ENCODE assay signal across 9 mouse cellular contexts in the genomic region with DNA sequence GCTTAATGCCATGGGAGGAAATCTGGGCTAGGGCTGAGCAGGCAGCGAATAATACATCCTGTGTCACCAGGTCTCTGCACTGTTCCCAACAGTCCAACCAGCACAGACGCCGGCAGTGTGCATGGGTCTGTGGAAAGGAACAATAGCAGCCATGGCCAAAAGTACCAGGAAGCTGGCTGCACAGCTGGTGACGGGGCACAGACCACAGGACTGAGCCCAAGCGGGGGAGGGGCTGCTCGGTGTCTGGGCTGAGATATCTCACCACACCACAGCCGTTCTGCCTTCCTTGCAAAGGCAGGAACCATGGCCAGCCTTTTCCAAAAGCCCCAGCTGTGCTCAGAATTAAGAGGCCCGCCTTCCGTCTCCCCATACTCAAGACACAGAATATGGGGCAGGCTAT.
DNase-seq lines count a peak whose midpoint lies in the region; ATAC-seq and TF ChIP-seq lines count a peak whose summit lies in the region.
"Had no signal": no experiment of that assay in that cellular context is flagged by ENCODE, and none has a peak within 500 bp of the region (broad histone marks: within the 10 kb centered on the region; RNA-seq: fewer than 3 reads in every experiment).

No protein-coding gene starts in this region.

- H3ac ChIP-seq in C2C12 (ENCODE audit: control insufficient read depth, insufficient read length, low read depth) = no peak overlapping the region

- no peaks in the 10 kb centered on the region for H3K9me3 ChIP-seq in forebrain, embryonic 14.5 days (replicated peaks; ENCODE audit: control insufficient read depth, low read length)
- H3K9me3 ChIP-seq in hindbrain, embryonic 15.5 days = no peaks in the 10 kb centered on the region

- ATAC-seq in forebrain, embryonic 14.5 days = peak; percentile 38; the same call in 1 of the 2 replicates
- peak; percentile 82 for ATAC-seq in hindbrain, embryonic 15.5 days (ENCODE audit: low FRiP score, low read depth)

- peaks cover 4% of the 10 kb centered on the region for H3K36me3 ChIP-seq in C2C12 (ENCODE audit: control insufficient read depth, insufficient read depth)
- no peaks in the 10 kb centered on the region for H3K36me3 ChIP-seq in forebrain, embryonic 14.5 days (ENCODE audit: control insufficient read depth, insufficient read depth, low read length)
- no peaks in the 10 kb centered on the region for H3K36me3 ChIP-seq in hindbrain, embryonic 15.5 days
- no peaks in the 10 kb centered on the region for H3K36me3 ChIP-seq in small intestine, adult 2 months (ENCODE audit: control insufficient read depth, insufficient read depth, low read length)

- H3K4me3 ChIP-seq in C2C12 (ENCODE audit: insufficient read depth, poor library complexity, severe bottlenecking) = no peak overlapping the region
- no peak overlapping the region for H3K4me3 ChIP-seq in forebrain, embryonic 14.5 days (ENCODE audit: low read depth, low read length)
- H3K4me3 ChIP-seq in hindbrain, embryonic 15.5 days = no peak overlapping the region
- peak overlapping the region; percentile 6; the same call in 1 of the 2 replicates for H3K4me3 ChIP-seq in small intestine, adult 2 months (ENCODE audit: low read depth, low read length)
- H3K4me3 ChIP-seq: erythroblast, embryonic 14.5 days had no signal

- no peaks in the 10 kb centered on the region for H3K27me3 ChIP-seq in C2C12 (ENCODE audit: control insufficient read depth, insufficient read depth, insufficient read length)
- H3K27me3 ChIP-seq in forebrain, embryonic 14.5 days (replicated peaks; ENCODE audit: control insufficient read depth, insufficient read depth, low read length) = no peaks in the 10 kb centered on the region
- H3K27me3 ChIP-seq in hindbrain, embryonic 15.5 days = no peaks in the 10 kb centered on the region
- no peaks in the 10 kb centered on the region for H3K27me3 ChIP-seq in small intestine, adult 2 months (ENCODE audit: control insufficient read depth, insufficient read depth, low read length)

- H3K4me2 ChIP-seq in forebrain, embryonic 14.5 days (ENCODE audit: low read length) = no peak overlapping the region
- no peak overlapping the region for H3K4me2 ChIP-seq in hindbrain, embryonic 15.5 days

- peaks cover 7% of the 10 kb centered on the region for H3K79me3 ChIP-seq in C2C12 (ENCODE audit: low read depth)

- H3K79me2 ChIP-seq in C2C12 (ENCODE audit: control insufficient read depth, insufficient read depth) = peaks cover 45% of the 10 kb centered on the region

- no peak for TF ChIP-seq CTCF in C2C12 (IDR thresholded peaks at IDR 0.05; ENCODE audit: control insufficient read depth, insufficient read depth, insufficient read length)
- TF ChIP-seq CTCF in small intestine, adult 2 months (IDR thresholded peaks at IDR 0.05; ENCODE audit: extremely low read depth, insufficient read length, insufficient replicate concordance, low read depth, low read length) = no peak

- no peaks in the 10 kb centered on the region for H3K4me1 ChIP-seq in forebrain, embryonic 14.5 days (ENCODE audit: control insufficient read depth, insufficient read depth, low read length)
- peaks cover 8% of the 10 kb centered on the region; the same call in 1 of the 2 replicates for H3K4me1 ChIP-seq in hindbrain, embryonic 15.5 days (replicated peaks)
- peaks cover 20% of the 10 kb centered on the region for H3K4me1 ChIP-seq in small intestine, adult 2 months (ENCODE audit: control insufficient read depth, insufficient read depth, insufficient read length, low read length)

- peak; percentile 44 for DNase-seq in gastrocnemius, postnatal 10 days
- DNase-seq in gastrocnemius, adult 8-10 months (ENCODE audit: low spot score in 2 of 2) = no peak
- peak; percentile 13 for DNase-seq in forebrain, embryonic 14.5 days (ENCODE audit: low spot score)
- DNase-seq in lung, postnatal 10 days = peak; percentile 59
- no peak for DNase-seq in adrenal gland, adult 2 months

- no peak for TF ChIP-seq POLR2A in small intestine, adult 2 months (IDR thresholded peaks at IDR 0.05; ENCODE audit: low read depth, low read length)

- no peak overlapping the region for H3K27ac ChIP-seq in forebrain, embryonic 14.5 days (ENCODE audit: low read depth, low read length)
- H3K27ac ChIP-seq in hindbrain, embryonic 15.5 days (replicated peaks) = no peak overlapping the region
- H3K27ac ChIP-seq in small intestine, adult 2 months (ENCODE audit: insufficient read depth, low read depth, low read length) = no peak overlapping the region

- no peak overlapping the region for H3K9ac ChIP-seq in forebrain, embryonic 14.5 days (ENCODE audit: low read length)
- H3K9ac ChIP-seq in hindbrain, embryonic 15.5 days = no peak overlapping the region

- 27% methylated on average over 9 of the region's 9 CpGs for WGBS in forebrain, embryonic 14.5 days
- WGBS in hindbrain, embryonic 15.5 days = 32% methylated on average over 9 of the region's 9 CpGs
- WGBS in small intestine, adult 2 months = 24% methylated on average over 9 of the region's 9 CpGs

TF ChIP-seq in C2C12, 6 proteins besides CTCF, POLR2A, EP300 and RAD21:
- no peak for TF ChIP-seq USF1 (IDR thresholded peaks at IDR 0.05; ENCODE audit: low read depth)
- TF ChIP-seq MAX (IDR thresholded peaks at IDR 0.05) = no peak
- TF ChIP-seq MYOD1 (IDR thresholded peaks at IDR 0.05; ENCODE audit: control insufficient read depth, insufficient read length, low read depth) = peak; percentile 68

Comparison
In these comparisons a context has a peak if more than half of its experiments do, and no peak if none do; other contexts are left out.
1. DNase-seq: peak in gastrocnemius, postnatal 10 days (single experiment), forebrain, embryonic 14.5 days (single experiment) and lung, postnatal 10 days (single experiment); none in gastrocnemius, adult 8-10 months (0 of 2) and adrenal gland, adult 2 months (single experiment).